Mouse (Mus musculus): ENCODE data around the gene Pxk.

Pxk gene

DNA sequence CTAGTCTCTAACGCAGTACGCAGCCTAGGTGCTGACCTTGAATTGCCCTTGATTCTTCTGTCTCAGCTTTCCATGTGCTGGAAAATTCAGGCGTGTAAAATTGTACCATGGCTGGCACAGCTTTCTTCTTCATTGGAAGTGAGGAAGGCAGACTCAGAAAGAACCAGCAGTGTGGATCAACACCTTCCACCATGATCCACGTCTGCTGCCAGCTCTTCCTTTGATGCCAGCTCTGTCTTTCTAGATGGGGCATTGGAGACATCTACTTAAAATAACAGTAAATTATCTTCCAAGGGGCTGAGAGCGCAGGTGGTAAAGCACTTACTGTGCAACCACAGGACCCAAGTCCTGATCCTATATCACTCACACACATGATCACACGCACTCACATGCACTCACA is 94.7 kb downstream of the Pxk start:
- in situ Hi-C loops (cut with MboI, MseI) = no loop called here

DNA sequence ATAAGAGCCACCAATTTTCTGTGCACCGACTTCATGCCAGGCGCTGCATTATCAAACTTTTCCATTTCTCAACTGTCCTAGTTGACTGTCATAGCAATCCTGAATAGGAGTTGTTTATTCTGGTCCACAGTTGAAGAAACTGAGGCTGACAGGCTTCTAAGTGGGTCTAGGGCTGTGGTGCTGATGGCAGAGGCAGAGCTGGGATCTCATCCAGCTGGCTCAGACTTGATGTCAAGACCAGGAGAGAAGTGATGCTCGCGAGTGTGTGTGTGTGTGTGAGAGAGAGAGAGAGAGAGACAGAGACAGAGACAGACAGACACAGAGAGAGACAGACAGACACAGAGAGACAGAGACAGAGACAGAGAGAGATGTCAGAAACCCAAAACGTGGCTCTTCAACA is 102.8 kb downstream of the Pxk start:
- in situ Hi-C loops (cut with MboI, MseI) = no loop called here

DNA sequence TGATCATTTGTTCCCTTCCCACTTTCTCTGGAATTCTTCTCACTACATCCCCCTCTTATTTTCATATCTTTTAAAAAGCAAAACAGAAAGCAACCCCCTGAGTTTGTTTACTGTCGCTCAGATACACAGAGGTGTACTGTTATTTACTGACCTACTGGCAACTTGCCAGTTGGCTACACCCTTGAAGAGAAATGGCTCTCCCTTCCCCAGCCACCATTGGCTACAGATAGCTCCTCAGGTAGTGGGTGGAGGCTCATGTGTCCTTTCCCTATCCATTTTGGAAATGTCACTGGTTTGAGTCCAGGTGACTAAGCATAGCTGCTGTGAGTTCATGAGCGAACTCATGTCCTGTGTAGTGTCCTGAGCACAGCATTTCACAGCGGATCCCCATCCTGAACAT is 103.7 kb downstream of the Pxk start:
- in situ Hi-C loops (cut with MboI, MseI) = no loop called here

DNA sequence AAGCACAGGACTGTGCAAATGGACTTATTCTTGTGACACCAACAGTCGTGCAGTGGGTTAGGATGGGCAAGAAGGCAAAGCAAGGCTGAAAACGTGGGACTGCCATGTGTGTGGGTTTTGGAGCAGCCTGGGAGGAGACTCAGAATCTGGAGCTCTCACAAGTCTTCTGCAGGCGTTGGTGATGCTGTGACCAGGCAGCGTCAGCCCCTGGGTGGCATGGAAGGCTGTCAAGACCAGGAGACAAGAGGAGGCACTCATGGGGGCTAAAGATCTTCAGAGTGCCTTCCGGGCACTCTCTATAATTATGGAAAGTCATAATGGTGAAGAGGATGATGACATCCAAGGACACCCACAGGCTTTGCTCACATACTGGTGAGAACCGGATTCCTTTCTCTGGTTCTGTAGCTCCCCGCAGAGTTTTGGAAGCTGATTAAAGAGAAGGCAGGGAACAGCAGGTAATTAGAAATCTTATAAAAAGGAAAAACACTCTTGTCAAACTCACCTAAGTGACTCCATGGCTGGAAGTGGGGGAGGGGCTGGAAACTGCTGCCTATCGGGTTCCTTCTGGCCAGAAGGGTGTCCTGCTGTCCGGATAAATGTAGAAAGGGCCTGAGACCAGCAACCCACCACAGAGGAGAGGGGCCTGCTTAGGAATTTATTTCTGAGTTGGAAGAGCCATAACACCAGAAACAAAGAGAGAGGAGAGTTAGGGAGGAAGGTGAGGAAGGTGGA is 108.3 kb downstream of the Pxk start:
- in situ Hi-C loops (cut with MboI, MseI) = no loop called here

DNA sequence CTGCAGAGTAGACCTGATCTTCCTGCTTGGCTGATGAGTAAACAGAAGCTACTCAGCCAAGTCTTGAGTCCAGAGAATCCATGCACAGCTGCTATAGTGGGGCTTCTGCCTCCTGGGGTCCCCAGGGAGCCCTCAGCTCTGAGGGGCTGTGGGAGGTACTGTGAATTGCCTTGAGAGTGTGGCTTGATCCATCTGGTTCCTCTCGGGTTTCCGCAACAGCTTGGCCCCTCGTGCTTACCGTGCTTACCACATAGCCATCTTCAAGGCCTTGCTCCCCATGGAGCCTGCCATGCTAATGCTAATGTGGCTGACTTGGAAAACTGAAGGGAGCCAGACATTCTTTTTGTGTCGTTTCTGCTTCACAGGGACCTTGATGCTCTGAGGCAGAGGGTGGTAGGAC is 109.1 kb downstream of the Pxk start:
- in situ Hi-C loops (cut with MboI, MseI) = no loop called here

DNA sequence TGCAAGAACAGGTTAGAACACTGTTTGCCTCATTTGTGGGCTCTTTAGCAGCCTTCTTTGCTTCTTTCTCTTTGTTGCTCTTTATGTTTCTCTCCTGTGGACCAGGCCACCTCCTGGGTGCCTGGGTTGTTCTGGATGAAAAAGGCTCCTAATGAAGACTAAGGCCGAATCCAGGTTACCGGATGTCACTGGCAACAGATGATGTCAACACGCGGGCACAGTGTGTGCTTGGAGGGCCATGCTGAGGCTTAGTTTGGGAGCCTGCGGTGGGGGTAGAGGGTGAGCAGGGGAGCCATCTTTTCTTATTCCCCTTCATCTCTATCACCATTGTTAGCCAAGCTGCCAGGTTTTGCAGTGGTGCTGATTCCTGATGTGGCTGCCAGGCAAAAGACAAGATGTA is 109.5 kb downstream of the Pxk start:
- in situ Hi-C loops (cut with MboI, MseI) = no loop called here

DNA sequence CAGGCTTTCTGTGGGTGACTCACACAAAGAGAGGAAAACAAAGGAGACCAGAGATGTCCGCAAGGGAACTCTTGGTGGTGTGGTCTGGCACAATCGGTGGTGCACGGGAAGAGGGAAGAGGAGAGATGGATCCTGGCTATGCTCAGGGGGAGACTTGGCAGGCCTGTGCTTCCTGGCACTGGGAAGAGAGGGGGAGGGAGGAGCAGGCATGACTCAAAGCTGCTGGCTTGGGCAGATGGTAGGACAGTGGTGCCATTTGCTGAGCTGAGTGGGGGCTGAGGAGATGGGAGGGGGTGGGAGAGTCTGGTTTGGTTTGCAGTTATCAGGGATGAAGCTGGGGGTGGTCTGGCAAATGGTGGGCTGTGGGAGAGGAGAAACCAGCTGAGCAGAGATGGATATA is 110.9 kb downstream of the Pxk start:
- in situ Hi-C loops (cut with MboI, MseI) = no loop called here

DNA sequence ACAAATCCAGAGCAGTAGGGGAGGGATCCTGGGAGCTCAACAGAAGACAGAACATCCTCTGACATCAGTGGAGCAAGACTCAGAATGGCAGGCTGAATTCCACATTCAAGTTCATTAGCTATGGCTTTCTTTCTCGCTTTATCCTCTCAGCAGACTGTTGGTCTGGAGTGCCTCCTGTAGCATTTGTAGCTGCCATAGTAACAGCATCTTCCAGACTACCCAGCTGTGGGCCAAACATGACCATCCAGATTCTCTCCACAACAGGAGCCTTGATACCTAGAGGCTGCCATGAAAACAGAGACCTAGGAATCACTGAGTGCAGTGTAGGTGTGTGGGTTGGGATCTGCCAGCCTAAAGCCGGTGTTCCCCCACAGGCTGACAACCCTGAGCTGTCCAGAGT is 111.9 kb downstream of the Pxk start:
- in situ Hi-C loops (cut with MboI, MseI) = no loop called here

DNA sequence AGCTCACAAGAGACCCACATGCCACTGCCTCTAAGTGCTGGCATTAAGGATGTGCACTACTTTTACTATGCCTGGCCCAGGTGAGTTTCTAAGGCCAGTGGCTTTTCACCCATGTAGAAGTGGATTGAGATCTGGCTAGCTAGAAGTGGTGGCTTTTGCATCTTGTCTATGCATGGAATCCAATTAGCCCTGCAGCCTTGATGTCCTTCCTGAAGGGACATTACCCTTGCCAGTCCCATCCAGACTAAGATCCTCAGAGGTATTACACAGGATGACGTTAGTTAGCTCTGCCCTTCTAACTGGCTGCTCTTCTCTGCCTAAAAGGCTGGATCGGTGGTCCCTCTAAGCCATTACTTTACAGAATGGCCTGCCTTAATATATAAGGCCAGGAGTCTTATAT is 115.0 kb downstream of the Pxk start:
- in situ Hi-C loops (cut with MboI, MseI) = no loop called here

DNA sequence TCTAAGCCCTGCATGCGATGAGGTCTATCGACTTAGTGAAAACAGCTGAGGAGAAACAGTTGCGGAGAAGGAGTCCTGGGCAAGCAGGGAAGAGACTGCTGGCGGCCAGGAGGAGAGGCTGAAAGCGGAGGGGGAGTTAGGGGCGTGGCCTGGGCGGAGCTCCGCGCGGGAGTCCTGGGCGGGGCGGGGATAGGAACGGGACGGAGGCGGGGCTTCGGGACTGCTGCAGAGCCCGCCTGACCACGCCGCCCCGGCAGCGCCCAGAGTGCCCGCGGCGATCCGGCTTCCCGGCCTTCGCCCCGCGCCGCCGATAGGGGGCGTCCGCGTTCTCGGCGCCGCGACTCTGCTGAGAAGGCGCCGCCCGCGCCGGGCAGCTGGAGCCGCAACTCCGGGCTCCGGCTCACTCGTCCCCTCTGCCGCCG is 115.8 kb downstream of the Pxk start, which contains the start of gene Kctd6:
Gene Kctd6, plus strand, starts transcription at position 338 of the 422 bp plus-strand sequence.
- in situ Hi-C loops (cut with MboI, MseI) = no loop called here

Data from T-helper 2 cell (primary cell).